Mouse (Mus musculus): ENCODE measurements around the gene Slc35f1.
"Not testable (repeated sequence)": the region's sequence is repeated elsewhere in the genome, so short reads cannot be mapped to it uniquely, and the experiment has no call there.

Slc35f1 gene

DNA sequence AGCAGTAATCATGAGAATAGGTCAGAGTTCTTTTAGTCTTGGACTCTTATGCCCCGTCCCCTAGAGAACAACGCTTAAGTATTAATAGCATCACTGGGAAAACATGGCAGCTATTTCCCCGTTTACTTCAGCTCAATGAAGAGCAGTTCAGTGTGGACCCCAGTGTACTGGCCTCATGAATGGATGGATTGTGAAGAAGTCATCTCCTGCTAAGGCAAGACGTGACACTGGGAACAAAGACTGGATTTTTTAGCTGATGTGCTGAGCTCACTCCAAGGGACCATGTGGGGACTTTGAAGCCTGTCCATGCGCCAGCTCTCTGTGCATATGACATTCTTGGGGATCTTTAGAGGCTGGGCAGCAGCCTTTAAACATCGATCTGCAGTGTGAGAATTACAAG lies 101.2 kb downstream of the Slc35f1 start:
- DNase-seq: no peak

DNA sequence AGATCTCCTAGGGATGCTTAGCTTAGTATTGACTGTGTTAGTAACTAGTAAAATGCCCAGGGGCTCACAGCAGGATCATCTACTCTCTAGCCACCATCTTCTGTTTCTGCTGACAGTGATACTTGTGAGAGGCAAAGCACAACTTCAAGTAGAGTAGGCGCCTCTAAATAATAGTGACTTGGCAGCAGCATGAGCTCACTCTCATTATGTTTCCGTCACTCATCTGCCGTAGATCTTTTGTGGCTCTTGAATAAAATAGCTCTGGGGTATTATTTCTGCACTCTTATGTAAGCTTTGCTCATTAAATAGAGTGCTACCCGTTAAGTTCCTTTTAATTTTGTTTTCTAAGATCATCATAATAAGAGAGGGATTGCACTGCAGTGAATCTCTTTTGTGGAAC lies 107.1 kb downstream of the Slc35f1 start:
- no peak for DNase-seq

DNA sequence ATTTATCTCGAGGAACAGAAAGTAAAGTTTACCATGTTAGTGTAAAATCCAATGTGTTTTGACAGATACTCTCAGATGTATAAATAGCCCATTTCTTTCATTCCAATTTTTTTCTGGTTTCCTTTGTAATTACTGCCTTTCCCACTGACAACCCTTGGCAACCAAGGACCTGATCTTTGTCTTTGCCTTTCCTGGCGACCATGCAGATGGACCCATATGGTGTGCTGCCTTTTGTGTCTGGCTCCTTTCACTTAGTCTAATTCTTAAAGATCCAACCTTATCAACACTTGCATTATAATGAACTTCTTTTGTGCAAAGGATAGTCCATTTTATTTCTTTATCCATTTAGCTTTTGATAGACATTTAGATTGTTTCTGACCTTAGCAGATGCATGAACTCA lies 117.5 kb downstream of the Slc35f1 start:
- DNase-seq: no peak

DNA sequence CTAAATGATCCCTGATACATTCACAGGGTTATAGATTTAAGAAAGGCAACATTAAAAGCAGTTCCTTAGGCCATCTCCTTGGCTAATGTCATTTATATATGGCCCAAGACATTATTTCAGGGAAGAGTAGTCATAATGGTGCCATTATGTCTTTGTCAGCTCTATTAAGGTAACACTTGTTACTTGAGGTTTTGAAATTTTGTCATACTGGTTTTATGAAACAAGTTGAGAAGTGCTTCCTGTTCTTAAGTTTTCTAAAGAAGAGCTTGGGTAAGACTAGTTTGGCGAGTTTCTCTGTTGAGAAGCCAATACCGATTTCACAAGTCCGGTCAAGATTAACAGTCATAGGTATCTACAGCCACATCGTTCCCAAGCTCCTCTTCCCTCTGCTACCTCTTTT lies 122.5 kb downstream of the Slc35f1 start:
- DNase-seq: no peak

DNA sequence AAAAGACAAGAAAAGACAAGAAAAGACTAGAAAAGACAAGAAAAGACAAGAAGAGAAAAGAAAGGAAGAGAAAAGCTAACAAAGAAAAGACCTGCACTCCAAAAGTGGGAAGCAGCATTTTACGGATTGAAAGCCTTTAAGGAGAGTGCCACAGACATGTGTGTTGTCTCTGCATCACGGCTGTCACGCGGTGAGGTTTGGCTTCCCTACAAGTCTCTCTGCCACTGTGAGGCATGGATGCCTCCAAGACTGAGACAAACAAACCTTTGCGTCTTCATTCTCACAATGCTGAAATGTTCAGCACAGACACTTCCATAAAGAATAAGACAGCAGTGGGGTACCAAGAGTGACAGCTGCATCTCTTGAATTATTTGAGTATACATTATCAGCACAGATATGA lies 124.0 kb downstream of the Slc35f1 start:
- no peak for DNase-seq

DNA sequence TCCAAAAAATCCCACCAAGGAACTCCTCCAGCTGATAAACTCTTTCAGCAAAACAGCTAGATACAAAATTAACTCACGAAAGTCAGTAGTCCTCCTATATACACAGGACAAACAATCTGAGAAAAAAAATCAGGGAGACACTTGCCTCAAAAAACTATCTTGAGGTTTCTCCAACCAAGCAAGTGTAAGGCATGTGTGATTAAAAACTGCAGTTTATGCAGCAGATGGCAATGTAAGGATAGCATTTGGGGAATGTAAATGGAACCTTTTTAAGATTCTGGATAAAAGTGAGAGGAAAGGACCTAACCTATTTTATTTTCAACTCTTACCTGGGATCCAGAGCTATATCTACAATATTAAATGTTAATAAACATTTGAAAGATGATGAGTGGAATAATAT lies 129.3 kb downstream of the Slc35f1 start:
- no peak for DNase-seq

DNA sequence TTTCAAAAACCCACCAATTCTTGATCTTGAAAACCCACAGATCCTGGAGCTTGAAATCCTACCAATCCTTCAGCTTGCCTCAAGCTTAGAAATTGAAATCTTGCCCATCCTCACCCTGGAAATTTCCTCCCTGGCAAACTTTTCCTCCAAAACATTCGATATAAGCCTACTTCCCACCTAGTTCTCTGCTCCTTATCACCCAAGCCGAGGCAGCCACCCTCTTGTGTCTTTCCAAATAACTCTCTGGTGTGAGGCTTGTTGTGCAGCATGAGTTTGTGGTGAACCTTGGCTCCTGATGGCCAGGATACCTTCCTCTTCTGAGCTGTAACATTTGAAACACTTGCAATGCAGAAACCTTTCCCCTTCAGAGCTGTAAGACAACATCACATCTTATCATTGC lies 132.6 kb downstream of the Slc35f1 start:
- no peak for DNase-seq

DNA sequence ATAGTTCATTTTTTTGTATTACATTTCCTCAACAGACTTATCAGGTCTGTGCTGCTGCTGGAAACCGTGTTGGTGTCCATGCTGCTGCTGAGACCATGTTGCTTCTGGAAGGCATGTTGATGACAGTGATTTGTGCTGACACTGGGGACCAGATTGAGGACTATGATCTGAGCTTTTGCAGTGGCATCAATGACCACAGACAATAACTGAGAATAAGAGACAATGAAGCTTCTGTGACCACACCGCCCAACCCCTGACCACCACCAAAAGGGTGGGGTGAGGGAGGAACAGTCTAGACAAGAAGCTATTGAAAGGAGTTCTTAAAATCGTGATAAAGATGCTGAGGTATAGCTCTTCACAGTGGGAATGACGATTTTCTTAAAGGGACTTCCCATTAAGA lies 135.4 kb downstream of the Slc35f1 start:
- DNase-seq: no peak

DNA sequence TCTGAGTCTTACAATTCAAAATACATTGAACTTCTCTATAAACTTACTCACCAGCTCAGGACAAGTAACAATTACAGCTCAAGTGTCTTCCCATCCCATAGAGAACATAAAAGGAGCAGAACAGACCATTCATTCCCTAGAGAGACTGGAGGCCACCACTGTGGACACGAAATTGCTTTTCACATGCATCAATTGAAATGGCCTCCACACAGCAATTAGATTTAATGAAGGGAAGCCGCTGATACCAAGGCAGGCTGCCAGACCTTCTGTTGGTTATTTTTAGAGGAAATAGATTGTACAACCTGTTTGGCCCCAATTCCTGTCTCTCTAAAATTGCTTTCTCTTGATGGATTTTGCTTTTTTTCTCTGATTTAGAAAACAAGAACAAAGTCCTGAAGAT lies 150.5 kb downstream of the Slc35f1 start:
- DNase-seq: no peak

DNA sequence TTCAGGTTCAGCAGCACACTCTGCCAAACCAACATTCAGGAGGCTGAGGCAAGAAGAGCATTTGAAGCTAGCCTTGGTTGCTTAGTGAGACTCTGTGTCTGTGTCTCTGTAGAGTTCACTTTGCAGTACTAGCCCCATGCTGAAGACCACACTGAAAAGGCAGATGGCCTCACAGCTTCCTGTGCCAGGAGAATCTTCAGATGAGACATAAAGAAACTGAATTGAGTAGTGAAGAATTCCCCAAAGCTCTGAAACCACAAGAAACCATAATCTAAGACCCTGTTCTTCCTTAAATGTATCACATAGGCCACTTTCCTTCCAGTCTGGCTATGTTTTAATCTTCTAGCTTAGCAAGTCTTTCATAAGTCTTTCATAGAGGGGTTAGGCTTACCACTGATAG lies 161.7 kb downstream of the Slc35f1 start:
- no peak for DNase-seq

DNA sequence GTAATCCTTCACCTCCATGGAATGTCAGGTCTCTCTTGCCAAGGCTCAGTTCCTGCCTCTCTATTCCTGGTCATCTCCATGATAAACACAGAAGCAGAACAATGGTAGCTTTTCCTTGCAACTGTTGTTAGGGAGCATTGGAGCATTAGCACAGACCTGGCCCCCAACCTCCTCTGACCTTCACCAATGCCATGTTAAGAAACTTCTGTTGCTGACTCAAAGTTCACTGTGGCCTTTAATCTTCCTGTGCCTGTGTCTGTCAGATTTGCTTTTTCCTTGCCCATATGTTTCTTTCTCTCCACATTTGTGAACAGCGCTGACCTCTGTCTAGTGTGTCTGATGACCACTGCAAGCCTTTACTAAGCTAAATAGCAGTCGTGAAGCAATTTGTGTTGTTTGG lies 170.5 kb downstream of the Slc35f1 start:
- DNase-seq: no peak

DNA sequence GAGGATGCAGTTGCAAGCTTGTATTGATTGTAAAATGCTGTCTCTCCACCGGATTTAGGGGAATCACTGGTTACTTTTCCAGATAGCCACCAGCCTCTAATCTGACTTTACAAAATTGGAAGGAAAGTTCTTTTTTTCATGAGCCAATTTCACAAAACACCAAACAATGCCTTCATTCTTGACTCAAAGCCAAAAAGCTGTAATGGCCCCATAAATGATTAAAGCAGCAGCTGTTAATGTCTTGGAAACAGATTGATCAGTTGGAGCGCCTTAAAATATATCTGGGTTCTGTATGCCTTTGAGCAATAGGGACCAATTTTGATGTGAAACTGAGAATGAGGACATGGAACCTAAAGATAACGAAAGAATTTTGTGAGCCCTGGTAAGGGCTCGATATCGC lies 174.6 kb downstream of the Slc35f1 start:
- DNase-seq: no peak

DNA sequence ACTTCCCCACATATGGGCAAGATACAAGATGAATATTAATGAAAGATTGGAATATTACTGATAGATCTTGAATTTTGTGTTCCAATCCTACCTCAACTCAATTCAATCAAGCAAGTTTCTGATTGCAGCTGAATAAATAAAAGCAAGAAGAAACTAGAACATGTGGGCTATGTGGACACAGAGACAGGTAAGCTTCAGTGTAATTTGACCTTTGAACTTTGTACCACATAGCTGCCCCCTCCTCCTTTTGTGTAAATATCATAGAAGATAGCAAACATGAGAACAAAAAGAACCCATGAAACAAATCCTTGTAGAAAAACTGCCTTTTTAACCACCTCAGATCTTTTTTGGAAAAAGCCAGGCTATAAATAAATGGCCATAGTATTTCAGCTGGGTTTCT lies 180.8 kb downstream of the Slc35f1 start:
- DNase-seq: no peak

DNA sequence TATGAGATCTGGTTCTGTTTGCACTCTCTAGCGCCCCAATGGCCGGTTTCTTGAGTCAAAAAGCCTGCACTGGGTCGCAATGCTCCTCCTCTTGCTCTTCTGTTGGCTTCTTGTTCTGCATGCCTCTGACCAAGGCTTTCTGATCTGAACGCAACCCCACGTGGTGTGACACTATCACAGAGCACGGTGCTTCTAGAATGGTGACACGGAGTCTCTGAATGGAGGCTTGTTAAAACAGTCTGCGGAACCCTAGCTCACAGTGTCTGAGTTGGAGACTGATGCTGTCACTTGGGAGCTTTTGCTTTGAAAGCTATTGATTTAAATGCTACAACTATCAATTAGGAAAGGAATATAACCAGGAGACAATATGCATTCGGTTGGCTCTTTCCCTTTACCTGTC lies 183.8 kb downstream of the Slc35f1 start:
- DNase-seq: peak; percentile 3

DNA sequence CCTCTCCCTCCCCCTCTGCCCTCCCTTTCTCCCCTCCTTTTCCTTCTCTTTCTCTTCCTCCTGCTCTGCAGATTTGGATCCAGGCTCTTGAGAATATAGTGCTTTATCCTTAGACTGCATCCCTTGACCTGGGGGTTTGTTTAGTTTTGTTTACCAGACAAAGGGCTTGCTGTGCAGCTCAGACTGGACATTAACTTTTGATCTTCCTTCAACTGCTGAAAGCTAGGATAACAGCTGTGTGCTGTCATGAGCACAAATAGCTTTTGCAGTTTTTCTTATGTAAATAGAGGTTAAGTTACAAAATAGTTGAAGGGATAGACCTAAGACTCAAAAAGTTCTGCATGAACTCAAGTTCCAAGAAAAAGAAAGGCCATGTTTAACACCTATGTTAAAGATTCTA lies 184.4 kb downstream of the Slc35f1 start:
- peak; percentile 13 for DNase-seq

DNA sequence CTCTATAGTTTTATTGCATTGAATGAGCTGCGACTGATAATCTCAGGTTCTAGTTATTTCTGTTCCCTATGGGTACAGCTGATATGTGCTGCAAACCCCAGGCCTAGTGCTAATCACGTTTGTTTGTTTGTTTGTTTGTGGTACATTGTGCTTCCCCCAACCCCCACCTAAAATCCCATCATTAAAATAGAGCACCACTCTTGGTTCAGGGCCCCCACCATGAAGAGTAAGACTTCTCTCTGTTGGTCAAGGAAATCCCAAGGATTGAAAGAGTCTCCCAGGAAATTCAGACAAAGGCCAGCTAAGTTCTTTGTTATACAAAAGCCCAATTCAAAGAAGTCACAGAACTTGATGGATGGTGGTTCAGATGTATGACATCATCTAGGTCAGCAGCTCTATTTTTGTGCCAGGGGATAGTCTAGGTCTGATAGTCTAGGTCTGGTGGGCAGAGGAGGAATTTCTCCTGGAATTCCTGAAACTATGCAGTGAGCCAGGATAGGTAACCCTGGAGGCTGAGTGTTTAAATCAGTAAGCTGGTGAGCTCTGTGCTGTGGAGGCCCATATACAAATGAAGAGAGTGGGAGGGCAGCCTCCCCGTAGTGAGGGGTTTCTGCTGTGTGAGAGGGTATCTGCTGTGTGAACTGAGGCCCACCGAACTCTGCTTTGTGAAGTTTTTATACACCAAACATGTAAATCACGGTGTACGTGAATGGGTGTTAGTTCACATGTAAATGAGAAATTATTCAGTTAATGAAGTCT lies 187.1 kb downstream of the Slc35f1 start:
- no peak for DNase-seq

DNA sequence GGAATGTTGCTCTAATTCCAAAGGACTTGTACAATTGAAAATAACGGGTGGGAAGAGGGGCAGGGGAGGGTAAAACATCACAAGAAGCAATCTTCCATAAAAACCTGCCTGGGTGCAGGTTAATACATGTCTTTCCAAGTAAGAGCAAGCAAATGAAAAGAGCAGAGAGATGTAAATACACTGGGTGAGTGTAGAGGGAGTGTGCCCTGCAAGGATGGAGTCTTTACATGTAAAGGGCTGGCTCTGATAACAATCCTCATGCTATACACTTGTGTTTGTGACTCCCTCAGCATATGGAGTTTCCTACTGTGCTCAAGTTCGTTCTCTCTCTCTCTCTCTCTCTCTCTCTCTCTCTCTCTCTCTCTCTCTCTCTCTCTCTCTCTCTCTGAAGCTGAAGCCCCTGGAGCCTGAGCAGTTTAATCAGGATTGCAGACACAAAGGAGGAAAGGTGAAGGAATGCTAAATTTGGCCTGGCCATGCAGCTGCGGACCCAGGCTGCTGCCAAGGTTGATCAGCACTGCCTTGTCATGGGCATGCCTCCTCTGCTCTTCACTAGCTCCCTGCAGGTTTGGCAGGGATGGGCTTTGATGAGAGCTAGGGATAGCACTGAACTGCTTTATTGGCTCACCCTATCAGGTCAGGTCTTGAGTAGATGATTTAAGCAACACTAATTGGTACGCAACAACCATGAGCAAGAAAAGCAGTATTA lies 187.9 kb downstream of the Slc35f1 start:
- DNase-seq: no peak

DNA sequence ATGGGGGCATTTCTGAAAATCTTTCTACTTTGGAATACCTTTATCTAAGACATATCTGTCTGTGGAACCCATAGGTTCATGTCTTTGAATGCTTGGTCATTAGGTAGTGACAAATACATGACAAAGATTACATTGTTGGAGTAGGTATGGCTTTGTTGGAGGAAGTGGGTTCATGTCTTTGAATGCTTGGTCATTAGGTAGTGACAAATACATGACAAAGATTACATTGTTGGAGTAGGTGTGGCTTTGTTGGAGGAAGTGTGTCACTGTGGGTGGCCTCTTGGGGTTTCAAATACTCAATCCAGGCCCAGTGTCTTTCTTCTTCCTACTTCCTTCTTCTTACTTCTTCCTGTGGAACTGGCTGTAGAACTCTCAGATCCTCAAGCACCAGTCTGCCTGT lies 206.4 kb downstream of the Slc35f1 start:
- DNase-seq: not testable (repeated sequence)

DNA sequence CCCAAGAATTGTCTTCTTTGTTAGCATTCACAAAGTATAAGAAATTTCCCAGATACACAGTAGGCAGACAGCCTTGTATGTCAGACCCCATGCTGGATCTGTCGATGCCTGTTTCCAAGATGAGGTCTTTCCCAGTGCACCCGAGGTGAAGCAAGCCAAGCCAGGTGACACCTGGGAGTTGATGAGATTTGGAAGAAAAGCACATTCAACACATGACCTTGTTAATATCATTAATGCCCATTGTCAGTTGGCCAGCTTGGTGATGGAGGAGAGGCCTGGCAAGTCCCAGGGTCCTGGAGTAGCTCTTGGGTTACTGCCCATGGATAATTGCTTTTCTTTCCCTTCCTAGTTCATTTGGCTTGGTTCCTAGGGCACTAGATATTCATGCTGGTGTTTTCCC lies 214.6 kb downstream of the Slc35f1 start:
- no peak for DNase-seq

DNA sequence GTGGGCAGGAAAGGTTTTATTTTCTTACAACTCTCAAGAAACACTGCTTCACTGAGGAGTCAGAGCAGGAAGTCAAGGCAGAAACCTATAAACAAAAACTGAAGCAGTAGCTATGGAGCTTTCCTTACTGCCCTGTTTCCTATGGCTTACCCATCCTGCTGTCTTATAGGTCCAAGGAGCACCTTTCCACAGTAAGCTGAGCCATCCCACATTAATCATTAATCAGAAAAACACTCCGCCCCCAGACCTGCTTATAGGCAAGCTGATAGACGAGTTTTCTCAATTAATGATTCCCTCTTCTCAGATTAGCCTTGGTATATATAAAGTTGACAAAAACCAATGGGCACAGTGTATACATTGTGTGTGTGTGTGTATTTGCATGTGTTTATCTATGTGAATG lies 221.4 kb downstream of the Slc35f1 start:
- DNase-seq: no peak

DNA sequence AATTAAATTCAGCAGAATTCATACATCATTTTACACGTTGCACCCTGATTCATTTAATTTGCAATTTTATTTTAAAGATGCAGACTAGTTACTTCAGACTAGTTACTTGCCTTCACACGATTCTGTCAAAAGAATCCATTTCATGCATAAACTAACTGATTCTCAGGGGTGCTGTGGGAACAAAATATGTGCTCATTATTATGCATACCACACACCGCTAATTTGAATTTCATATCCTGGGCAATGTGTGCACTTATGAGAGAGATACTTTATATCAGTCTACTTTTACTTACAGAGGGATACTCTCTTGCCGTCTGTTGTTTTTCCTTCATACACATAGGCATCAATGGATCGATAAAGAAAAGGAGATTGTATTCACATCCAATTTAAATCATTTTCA lies 228.4 kb downstream of the Slc35f1 start:
- no peak for DNase-seq

DNA sequence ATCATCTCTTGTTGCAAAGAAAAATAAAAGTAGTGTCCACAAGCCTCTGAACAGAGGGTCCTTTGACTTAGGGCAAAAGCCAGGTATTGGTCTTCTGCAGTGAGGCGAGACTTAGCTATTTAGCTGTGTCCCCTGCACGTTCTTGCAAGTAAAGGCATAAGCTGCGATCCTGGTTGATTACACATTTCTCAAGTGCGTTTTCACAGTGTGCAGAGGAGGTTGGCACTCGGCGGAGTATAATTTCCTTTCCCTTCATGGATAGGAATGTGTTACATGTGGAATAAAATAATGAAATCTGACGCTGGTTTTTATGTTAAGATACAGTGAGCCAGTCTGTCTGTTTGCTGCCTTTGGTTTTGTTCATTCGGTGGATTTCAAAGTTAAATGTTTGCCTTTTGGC lies 232.8 kb downstream of the Slc35f1 start:
- no peak for DNase-seq

DNA sequence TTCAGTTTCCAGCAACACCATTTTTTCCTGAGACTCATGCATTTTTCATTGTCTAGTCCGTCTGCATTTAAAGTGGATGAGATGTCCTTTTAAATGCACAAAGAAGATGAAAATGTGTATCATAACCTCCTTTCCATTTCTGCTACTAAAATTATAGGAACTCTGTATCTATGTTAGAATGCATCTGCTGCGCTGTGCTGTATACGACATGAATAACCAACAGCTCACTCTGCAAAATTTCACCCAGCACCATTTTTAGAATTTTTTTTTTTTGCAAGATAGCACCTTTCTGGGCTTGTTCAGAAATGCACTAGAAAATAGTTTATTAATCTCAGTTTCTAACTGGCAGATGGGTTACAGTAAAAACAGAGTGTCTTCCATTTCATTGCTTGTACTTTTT lies 236.0 kb downstream of the Slc35f1 start:
- no peak for DNase-seq

DNA sequence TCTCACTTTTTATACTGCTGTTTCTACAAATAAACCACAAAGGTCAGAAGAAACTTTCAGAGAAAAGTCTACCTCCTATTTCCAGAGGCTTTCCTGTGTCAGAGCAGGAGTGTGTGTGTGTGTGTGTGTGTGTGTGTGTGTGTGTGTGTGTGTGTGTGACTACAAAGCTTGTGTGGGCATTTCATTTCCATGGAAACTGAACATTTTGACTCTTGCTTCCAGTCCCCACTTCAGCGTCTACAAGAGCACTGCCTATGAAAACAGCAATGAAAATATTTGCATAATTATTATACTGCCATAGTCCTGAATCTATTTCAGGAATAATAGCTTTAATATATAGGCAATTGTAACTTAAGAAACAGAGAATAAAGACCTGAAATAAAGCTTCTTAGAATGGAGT lies 241.8 kb downstream of the Slc35f1 start:
- DNase-seq: no peak

DNA sequence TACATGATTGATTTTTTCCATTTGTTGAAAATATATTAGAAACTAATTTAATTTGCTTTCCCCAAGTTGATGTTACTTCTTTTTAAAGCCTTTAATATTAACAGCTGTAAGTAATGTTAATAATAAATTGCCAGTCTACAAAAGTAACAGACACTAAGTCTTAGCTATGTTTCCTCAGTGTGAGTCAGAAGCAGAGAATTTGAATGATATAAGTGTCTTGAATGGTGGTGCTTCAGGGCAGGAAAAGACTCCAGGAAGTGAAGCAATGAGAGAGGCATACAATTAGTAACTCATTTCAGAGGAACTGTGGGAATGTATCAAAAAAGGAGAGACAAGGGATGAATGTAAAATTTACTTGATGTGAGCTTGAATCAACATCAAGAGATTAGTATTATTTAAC lies 244.3 kb downstream of the Slc35f1 start:
- DNase-seq: no peak

Data from lung, postnatal 10 days (tissue).